Mouse (Mus musculus): Measurements from ENCODE around the gene Plcg2.

Gene Plcg2

DNA sequence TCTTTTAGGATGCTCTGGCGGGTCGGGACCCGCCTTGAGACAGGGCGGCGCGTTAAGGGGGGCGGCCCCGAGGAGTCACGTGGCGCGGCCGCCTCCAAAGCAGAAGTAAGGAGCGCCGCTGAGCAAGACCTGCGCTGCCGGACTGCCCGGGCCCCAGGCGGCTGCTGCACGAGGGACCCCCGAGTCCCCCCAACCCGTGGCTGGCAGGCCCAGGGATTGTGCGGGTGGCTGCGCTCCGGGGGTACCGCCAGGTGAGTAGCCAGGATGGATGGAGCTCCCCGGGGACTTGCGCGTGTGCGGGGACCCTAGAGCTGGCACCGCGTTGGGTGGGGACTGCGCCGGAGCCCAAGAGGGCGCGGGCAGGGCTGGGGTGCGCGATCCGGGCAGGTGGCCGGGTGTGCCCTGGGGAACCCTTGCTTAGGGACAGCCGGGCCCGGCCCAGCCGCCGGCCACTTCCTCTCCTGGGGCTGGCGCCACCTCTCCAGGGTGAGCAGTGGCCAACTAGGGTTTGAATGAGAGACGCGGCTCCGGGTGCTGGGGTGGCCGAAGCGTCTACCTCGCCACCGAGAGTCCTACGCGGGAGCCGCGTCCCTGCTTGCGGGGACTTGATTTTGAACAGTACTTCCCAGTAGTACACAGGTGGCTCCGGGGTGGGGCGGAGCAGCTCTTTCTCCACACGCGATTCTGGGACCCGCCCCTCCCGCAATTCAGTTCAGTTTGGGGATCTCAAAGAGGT, at the start of gene Plcg2:
Gene Plcg2, plus strand, starts transcription at position 113 of the 736 bp plus-strand sequence.
- DNase-seq: peak; percentile 47 to 56

DNA sequence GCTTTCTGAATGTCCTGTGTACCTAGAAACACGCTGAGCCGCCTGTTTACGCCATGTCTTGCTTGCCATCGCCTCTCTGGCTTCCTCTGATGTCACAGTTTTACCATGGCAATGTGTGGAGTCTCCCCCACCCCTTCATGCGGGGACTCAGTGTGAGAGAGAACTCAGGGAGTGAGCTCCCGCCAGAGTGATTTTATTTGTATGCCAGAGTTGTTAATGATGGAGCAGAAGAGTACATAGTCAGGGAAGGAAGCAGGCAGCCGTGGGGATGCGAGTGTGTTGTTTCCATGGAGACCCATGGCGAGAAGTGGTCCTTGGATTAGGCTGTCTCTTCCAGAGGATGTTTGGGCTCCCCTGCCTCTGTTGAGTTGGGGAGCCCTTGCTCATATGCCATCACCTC, 47.0 kb upstream of the Plcg2 start:
- no peak for DNase-seq

DNA sequence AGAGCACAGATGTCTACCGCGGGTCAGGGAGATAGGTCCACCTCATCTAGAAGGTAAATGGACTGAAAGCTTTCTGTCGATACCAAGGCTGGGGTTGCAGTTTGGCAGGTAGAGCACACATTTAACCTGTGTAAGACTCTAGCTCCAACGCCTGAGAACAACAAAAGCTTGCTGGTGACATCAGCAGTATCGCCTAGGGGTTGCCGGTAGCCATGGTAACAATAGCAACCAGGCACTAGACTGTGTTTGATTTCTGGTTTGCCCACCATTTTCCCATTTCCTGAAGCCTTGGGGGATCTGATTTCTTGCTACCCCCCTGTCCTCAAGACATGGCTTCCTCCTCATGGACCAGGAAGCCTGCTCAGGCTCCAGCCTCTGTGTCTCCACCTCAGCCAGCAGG, 44.1 kb upstream of the Plcg2 start:
- DNase-seq: no peak

DNA sequence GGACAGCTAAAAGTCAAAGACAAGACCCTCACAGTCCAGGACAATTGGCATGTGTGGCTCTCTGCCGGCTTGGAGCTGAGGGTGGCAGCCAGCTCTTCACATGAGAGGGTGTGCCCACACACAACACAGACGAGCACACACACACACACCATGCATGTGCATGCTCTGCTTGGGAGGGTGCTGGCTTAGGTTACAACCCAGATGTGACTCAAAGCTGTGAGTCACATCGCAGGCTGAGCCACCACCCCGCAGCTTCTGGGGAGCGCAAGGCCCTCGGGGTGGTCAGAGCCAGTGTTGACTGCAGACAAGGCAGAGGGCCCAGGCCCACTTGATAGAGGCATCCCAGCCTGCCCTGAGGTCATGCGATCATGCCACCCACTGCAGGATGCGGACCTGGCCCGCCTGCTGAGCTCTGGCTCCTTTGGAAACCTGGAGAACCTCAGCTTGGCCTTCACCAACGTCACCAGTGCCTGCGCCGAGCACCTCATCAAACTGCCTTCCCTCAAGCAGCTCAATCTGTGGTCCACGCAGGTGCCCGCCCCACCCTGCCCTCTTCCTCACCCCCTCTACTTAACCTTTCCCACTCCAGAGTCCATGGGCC, 43.5 kb upstream of the Plcg2 start:
- DNase-seq: no peak

DNA sequence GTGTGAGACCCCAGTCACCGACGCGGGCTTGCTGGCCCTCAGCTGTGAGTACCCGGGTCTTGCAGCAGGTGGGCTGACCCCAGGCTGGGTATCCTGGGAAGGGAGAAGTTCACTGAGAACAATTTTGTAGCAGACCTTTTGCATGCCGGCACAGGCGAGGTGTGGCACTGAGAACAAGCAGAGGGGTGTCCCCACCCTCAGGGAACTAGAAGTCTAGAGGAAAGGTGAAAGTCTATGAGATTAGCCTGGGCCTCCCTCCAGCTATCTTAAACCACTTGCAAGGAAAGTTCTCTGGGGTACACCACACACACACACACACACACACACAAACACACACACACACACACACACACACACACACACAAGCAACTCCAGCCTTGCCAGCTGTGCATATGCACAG, 42.4 kb upstream of the Plcg2 start:
- DNase-seq: no peak

DNA sequence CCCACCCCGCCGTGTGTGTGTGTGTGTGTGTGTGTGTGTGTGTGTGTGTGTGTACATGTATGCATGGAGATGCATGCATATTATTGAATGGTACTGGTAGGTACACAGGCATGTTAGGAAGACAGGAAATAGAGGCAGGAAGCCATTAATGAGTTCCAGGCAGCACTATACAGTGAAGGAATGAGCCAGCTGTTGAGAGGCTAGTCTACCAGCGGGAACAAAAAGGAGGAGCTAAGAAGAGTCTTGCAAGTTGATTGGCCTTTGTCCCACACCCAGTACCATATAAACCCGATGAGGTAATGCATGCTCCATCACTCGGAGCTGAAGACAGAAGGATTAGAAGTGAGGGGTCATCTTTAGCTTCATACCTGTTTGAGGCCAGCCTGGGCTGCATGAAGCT, 39.7 kb upstream of the Plcg2 start:
- no peak for DNase-seq

DNA sequence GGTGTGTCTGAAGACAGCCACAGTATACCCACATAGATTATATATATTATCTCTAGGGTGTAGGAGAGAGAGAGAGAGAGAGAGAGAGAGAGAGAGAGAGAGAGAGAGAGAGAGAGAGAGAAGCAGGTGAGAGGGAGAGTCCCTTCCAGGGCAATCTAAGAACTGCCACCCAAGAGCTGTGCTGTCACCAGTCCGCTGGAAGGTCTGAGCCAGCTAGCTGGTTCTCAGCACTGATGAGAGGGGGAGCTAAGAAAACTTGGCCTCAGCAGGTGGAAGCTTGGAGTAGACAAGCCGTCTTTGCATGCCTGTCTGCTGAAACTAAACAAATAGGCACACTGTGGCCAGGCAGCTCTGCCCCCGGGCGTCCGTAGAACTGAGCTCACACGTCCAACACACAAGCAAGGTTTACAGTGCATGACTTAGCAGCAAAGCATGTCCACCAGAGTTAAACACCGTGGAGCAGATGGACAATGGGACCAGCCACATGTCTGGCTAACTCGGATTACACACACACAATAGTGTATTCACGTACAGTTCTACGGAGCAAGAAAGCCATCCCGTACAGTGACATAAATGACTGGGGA, 35.3 kb upstream of the Plcg2 start:
- no peak for DNase-seq

DNA sequence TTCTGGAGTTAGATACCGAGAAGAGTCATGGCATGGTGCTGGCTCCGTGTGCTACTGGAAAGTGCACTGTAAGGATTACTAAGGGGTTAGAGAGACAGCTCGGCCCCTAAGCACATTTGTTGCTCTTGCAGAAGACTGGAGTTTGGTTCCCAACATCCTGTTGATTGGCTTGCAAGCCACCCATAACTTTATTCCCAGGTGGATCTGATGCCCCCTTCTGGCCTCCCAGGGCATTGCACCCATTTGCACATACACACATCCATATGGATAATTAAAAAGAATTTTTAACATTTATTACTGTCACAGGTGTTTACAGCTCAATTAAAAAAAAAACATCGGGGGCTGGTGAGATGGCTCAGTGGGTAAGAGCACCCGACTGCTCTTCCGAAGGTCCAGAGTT, 33.6 kb upstream of the Plcg2 start:
- DNase-seq: peak; percentile 10 to 23

DNA sequence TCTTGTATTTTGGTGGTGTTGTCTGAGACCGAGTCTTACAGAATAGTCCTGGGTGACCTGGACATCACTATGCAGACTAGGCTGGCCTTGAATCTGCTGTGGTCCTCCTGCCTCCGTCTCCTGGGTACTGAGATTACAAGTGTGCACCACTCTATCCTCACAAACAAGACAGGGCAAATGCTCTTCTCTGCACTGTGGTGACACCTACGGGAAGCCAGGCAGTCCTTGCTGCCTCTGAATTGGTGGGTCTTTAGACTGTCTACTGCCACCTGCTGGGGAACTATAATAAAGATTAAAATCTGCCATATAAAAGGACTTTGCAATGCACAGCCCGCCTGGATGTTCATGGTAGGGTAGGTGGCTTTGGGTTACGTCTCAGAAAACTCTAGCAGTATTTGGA, 32.8 kb upstream of the Plcg2 start:
- DNase-seq: peak; percentile 29 to 42

DNA sequence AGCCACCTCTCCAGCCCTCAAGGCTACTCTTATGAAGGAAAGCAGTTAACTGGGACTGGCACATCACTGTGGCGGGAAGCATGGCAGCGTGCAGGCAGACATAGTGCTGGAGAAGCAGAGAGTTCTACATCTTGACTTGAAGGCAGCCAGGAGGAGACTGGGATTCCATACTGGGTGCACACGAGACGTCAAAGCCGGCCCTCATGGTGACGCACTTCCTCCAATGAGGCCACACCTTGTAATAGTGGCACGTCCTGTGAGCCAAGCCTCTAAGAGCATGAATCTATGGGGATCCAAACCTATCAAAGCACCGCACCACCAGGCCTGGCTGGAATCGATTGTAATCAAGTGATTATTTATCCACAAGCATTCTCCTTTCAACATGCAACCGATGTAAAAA, 30.6 kb upstream of the Plcg2 start:
- no peak for DNase-seq

DNA sequence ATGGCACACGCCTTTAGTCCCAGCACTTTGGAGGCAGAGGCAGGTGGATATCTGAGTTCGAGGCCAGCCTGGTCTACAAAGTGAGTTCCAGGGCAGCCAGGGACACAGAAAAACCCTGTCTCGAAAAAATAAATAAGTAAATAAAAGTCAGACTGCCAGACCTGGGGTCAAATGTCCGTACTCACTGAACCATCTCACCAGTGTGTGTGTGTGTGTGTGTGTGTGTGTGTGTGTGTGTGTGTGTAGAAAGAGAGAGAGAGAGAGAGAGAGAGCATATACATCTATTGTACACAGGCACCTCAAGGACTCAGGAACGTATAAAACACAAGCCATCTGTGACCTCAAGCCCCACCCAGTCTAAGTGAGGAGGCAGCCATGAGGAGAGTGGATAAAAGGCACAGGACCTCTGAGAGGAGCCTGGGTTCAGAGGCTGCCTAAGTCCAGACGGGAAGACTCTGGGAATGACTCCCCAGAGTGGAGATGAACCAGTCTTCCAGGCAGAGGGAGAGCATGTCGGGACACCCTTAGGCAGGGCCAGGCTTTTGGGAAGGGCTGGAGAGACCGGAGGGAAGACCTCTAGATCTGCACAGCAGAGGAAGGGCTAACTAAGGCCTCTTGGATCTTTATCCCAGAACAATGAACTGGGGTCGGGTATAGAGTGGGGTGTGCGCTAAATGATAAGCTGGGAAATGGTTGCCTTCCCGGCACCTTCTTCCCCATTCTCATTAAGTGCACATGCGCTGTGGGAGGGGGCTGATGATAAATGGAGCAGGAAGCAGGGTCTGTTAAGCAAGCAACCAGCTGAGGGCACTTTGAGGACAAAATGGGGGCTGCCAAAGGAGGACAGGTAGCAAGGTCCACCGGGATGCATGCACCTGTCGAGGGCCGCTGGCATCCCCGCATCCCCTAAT, 28.4 kb upstream of the Plcg2 start:
- DNase-seq: no peak

DNA sequence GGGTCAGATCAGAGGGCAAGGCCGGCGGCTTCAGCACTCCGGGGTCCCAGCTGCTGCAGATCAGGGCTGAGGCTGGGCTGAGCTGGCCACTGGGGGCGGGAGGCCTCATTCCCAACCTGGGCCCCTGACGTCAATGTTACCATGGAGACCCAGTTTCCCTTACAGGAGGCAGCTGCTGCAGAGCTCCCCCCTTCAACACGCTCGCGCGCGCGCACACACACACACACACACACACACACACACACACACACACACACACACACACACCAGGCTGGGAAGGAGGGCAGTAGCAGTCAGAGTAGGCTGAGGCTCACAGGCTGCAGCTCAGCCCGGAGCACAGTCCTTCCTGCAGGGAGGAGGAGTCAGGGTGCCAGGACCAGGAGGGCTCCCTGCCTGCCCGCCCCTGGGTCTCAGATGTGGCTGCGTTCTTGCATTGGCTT, 27.7 kb upstream of the Plcg2 start:
- peak; percentile 49 to 70 for DNase-seq

DNA sequence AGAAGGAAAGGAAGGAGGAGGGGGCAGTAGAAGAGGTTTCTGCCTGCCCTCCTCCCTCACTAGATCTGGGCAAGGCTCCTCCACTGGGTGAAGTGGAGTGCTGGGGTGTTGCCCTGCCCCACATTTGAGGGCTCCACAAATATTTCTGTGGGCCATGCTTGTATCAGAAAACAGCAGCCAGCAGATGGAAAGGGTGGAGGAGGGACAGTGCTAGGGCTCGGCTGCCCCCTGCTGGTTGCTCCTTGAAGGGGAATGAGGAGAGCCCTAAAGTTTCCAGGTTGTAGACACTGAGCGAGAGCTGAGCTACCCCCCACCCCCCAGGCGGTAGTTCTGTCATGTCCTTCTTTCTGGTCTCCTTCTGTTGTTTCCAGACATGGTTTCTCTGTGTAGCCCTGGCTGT, 26.9 kb upstream of the Plcg2 start:
- DNase-seq: peak; percentile 68 to 70

DNA sequence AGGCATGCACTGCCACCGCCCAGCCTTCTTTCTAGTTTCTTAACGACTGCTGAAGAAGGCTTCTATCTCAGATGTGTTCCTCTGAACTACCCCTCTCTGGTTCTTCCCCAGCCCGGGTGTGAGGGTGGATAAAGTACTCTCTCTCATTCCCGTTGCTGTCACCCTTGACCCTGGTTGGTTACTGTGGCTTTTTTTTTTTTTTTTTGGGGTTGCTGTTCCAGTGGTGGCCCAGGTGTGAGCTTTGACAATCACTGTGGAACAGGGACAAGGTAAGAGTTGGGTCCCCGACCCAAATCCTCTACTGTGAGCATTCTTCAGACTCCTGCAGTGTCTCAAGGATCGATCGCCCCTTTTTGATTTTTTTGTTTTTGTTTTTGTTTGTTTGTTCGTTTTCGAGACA, 26.4 kb upstream of the Plcg2 start:
- no peak for DNase-seq

DNA sequence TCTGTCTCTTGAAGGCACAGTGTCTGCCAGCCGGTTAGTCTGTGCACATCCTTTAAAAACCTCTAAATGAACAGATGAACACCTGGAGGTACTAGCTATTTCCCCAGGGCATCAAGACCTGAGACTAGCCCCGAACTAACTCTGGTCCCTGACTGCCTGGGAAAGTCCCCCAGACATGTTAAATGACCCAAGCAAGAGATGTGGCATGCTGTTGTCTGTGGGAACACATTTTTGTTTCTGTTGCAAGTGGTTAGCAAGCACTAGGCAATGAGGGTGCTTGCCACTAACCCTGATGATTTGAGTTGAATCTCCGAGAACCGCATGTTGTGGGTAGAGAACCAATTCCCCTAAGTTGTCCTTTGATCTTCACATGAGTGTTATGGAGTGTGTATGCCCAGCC, 25.8 kb upstream of the Plcg2 start:
- DNase-seq: no peak

DNA sequence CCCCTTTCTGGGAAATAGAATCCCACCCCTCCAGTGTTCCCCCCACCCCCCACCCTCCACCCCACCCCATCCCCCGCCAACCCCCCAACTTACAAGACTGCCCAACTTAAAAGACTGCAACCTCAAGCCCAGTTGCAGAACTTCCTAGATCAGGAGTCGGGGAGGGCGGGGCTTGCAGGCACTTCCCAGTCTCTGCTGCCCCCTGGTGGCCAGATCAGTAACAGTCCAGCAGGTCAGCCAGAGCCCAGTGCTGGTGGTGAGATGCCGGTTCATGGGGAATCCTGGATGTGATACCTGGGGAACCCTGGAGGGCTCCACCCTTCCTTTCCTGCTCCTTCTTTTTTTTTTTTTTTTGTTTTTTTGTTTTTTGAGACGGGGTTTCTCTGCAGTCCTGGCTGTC, 23.1 kb upstream of the Plcg2 start:
- DNase-seq: peak; percentile 89 to 90

DNA sequence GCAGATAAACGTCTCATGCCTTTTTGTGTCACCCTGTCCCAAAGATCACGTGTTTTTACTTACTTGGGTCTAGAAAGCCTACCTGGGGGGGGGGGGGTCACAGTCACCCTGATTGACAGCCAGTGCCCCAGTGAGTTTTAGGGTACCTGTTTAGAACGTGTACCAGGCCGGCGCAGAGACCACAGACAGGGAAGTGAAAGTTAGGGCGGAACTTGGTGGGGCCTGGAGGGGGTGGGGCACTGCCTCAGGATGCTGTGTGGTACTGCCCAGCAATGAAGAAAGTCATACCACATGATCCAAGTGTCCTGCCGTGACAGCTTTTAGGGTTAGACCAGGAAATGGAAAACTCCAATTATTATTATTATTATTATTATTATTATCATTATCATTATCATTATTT, 22.3 kb upstream of the Plcg2 start:
- DNase-seq: peak; percentile 33 to 48

DNA sequence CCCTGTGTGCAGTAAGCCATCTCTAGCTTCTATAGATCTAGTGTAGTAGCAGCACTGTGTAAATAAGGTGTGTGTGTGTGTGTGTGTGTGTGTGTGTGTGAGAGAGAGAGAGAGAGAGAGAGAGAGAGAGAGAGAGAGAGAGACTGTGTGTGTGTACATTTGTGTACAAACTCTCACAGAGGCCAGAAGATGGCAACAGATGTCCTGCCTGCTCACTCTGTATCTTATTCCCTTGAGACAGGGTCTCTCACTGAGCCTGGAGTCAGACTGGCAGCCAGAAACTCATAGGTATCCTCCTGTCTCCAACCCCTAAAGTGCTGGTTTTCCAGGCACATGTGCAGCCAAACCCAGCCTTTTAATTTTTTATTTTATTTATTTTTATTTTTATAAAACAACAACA, 20.0 kb upstream of the Plcg2 start:
- DNase-seq: no peak

DNA sequence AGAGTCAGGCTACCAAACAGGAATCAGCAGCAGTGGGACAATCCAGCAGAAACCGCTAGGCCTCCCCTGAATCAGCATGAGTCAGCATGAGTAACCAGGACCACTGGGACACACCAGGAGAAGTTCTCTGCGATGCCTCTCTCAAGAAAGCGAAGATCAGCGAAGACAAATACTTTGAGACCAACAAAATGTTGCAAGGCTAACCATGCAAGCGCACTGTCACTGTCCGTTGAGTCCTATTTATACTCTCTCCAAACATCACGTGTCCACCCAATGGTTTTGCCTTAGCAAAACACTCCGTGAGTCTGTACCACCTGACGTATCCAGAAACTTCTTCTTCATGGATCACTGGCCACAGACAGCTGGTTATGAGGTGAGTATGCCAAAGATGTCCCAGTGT, 18.1 kb upstream of the Plcg2 start:
- no peak for DNase-seq

DNA sequence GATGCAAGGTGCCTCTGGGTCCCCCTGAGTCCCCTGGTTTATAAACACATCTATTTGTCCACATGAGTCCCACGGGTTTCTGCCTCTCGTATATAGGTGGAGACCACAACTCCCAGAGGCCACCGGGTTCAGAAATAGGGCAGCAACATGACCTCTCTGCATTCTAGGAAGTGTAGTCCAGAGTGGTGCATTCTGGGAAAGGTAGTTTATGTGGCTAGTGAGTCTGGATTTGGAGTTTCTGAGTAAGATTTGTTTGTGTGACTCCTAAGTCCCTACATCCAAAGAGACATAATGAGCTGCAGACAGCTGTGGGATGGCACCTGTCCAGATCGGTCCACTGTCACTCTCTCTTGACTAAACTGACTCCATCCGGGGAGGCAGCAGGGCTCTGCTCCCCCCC, 17.6 kb upstream of the Plcg2 start:
- no peak for DNase-seq

DNA sequence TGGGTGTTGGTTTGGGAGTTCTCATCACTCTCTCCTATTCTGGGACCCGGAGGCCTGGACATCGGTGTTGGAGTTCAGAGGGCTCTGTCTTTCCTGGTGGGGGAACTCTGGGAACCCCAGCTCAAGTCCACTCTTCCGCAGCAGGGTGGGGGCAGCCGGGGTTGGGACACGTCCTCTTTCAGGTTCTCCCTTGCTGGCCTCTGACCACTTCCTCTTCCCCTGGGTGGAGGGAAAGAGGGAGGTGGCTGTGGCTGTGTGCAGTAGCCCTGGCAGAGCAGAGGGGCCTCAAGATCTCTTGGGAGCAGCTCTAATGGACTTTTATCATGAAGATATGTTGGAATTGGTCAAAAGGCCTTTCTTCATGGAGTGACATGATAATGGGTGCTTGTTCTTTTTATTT, 16.3 kb upstream of the Plcg2 start:
- no peak for DNase-seq

DNA sequence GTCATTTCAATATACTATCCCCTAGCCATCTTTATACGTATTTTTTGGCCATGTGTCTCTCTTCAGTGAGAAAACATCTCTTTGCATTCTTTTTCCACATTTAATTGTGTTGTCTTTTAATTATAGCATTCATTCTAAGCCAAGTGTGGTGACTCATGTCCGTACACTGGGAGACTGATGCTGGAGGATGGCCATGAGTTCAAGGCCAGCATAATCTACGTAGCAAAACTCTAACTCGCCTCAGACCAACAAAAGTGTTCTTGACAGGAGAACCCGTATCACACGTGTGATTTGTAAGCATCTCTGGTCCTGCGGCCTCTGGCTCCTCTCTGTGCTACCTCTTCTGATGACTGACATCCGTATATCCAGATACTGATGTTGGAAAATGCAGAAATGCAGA, 13.4 kb upstream of the Plcg2 start:
- DNase-seq: no peak

DNA sequence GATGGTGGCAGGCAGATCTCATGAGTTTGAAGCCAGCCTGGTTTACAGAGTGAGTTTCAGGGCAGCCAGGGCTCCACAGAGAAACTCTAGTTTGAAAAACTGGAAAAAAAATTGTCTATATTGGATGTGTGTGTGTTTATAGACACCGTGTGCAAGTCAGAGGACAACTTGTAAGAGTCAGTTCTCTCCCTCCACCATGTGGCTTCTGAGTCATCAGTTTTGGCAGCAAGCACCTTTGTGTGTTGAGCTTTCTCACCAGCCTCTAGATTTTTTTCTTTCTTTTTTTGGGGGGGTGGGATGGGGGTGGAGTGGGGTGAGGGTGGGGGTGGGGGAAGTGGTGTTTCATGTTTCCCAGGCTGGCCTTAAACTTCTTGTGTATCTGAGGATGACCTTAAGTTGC, 12.8 kb upstream of the Plcg2 start:
- DNase-seq: no peak
